Mouse (Mus musculus) cerebellum, adult (tissue): ENCODE results near the gene Ap3d1.

ENCODE experiments used
- ATAC-seq: cut with Nextera tagmentation; 2 replicates; pipeline ENCODE4 v1.9.2; 2017; ENCODE audit warnings: mild to moderate bottlenecking, moderate library complexity, mixed read lengths; ENCODE audit not compliant: insufficient number of reproducible peaks, low FRiP score, low TSS enrichment

The Ap3d1 gene

GRCm38 (mm10) chr10:80671936-80672690 is 70.0 kb downstream of the Ap3d1 start:
- ATAC-seq: no peak

GRCm38 (mm10) chr10:80671251-80671650 is 70.8 kb downstream of the Ap3d1 start:
- ATAC-seq: no peak

- no peak for ATAC-seq
Observed at GRCm38 (mm10) chr10:80670531-80670930, 71.5 kb downstream of the Ap3d1 start.

DNA sequence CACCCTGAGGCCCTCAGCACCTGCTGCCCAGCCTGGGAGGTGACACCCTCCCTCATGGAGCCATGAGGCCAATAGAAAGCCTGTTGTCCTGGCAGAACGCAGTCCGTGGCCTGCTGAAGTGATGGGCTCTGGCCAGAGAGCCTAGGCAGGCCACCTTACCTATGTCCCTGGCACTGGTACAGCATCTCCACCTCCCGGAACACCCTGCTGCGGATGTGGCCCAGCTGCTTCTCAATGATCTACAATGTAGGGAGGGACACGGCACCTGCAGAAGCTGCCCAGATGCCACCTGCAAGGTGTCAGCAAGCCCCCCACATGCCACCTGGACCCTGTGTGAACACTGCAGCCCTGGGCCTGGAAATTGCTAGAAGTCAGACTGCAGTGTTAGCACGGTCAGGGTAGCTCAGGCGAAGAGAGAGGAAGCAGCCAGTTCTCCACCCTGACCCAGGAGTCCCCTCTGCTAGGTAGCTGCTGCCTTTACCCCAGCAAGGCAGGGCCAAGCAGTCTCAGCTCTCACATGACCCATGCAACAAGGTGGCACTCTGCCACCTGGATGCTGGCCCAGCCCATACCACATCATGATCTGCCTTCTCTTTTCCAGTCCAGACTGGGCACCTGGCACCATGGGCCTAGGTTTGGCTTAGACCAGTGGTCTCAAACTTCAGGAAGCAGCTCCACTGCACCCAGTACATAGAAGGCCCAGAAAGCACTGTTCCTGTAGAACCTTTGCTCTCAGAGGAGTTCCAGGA is 72.2 kb downstream of the Ap3d1 start:
- ATAC-seq: no peak

DNA sequence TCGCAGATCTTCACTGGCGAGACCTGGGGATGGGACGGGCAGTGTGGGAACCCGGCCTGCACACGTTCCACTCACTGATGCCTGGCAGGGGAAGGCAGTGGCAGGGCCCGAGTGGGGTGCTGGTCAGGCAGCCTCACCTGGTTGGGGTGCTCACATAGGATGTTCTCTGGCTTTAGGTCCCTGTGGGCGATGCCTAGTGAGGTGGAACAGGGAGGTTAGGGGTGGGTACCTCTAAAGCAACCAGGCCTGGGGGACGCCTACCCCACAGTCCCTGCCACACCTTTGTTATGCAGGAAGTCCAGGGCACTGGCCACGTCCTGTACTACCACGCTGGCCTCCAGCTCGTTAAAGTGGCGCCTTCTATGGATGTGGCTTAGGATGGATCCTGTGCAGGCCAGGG is 73.0 kb downstream of the Ap3d1 start:
- ATAC-seq: no peak

DNA sequence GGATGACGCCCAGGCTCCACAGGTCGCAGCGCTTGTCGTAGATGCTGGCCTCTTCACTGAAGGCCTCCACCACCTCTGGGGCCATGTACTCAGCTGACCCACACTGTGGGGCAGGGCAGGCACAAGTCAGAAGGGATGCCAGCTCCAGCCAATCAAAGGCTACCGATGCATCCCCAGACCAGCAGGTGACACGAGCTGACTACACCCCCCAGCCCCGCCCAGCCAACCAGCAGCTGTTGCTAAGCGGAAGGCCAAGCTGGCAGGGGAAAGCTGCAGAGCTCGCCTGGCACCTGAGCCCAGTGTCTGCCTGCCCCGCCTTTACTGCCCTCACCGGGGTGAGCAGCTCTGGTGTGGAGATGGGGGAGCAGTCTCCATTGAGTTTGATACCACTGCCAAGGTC is 73.5 kb downstream of the Ap3d1 start:
- ATAC-seq: no peak

GRCm38 (mm10) chr10:80666837-80667412 is 75.1 kb downstream of the Ap3d1 start:
- no peak for ATAC-seq

GRCm38 (mm10) chr10:80665981-80666733 is 75.9 kb downstream of the Ap3d1 start:
- no peak for ATAC-seq

DNA sequence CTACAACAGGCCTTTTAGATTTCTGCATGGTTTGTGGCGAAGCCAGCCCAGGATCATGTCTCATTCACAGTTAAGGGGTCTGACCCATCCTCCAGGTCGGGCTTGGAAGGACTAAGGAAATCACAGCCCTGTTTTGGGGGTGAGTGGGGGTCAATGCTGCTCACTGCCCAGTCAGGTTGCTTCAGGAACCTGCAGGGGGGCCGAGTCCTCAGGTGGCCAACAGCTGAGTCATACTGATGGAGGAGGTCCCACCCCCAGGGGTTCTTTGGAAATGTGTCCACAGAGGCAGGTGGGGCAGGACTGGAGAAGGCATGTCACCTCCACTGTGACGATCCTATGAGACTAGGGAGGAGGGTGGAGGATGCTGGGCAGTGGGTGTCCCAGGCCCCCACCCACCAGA is 76.6 kb downstream of the Ap3d1 start:
- ATAC-seq: no peak

- no peak for ATAC-seq
Observed at GRCm38 (mm10) chr10:80665016-80665380, 77.1 kb downstream of the Ap3d1 start.

- no peak; the same call in 1 of the 2 replicates for ATAC-seq
Observed at GRCm38 (mm10) chr10:80664197-80665015, 77.7 kb downstream of the Ap3d1 start.

DNA sequence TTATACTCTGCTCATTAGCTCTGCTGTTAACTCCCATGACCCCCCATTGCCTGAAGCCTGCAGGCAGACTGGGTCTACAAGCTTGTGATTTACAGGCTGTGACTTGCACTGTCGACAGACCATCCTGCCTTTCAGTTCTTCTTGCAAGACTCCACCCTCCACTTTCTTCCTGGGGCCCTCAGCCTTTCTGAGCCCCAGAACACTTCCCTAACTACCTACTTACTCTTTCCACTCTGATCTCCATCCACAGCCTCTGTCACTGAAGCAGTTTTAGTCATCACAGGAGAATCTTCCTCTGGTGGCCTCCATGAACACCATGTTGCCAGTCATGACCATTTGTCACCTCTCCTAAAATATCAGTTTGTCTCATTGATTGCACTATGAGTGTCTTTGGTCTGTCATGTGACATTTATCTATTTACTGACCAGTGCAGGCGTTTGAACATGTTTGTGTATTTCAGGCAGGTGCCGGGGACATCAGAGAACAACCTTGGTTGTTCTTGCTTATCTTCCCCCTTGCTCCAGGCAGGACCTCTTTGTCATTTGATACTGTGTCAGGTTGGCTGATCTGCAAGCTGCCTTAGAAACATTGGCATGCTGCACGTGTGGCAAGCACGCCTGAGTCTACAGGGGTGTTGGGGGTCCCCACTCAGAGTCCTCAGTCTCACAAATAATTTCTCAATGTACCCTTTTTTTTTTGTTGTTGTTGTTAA is 78.4 kb downstream of the Ap3d1 start:
- ATAC-seq: no peak

DNA sequence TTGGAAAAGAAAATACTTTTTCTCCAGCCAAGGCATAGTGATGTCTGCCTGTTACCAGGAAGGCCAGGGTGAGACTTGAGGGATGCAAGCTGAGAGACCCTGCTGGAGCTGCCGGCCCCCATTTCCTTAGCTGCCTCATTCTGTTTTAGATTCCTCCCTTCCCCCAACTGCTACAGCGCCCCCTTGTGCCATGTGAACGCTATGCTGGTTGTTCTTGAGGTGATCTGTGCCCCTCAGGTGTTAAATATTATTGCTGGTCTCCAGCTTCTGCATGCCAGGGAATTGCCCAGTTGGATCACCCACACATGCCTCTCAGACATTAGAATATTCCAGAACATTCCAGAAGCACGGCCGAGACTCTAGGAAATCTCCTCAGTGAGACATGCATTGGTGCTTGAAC is 80.9 kb downstream of the Ap3d1 start:
- ATAC-seq: no peak

DNA sequence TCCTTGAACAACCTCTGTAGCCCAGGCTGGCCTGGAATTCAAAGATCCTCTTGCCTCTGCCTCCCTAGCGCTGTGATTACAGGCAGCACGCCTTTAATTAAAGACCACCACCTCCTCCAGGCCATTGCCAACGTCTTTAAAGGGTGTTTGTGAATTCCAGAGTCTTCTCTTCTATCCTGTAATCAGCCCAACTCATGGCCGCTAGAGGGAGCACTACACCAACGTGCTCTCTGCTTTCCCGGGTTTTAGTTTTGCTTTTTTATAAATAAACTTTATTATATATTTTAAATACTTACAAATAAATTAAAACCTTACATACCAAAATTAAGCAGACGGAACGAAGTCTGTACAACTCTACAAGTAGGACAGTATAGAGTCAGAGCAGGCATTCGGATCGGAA is 82.9 kb downstream of the Ap3d1 start:
- ATAC-seq: no peak

DNA sequence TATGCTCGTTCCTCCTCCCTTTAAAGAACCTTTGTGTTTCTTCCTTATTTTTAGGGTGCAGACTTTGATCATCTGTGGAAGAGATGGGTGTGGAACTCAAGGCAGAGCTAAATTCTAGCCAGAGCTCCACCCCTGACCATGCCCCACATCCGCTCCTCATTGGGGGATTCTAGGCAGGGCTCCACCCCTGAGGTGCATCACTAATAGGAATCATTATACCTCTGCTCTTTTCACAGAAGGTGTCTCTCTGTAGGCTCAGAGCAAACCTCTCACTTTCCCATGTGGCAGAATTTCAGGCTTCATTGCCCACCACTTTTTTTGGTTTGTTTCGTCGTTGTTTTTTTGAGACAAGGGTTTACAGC is 83.2 kb downstream of the Ap3d1 start:
- no peak for ATAC-seq

DNA sequence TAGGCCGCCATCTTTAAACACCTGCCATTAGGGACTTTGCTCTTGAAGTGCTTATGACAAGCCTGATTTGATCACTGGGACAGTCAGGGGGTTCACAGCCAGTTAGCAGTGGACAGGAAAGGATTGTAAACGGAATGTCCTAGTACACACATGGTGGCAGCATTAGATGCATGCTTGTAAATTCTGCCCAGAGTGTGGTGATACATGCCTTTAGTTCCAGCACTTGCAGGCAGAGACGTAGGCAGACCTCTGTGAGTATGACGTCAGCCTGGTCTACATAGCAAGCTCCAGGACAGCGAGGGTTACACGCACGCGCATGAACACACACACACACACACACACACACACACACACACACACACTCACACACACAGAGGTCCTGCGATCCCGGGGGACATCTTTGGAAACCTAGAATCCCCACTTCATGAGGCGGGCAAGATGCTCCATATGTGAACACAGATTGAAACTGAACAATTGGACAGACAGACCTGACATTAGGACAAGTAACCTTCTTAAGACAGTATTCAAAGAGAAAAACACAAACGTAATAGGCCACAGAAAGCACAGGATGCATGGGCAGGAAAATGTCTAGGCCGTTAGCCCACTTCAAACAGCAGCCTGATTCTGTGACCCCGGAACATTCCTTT is 83.7 kb downstream of the Ap3d1 start:
- no peak for ATAC-seq
